ENCODE assay signal across 14 mouse cellular contexts in the genomic region with DNA sequence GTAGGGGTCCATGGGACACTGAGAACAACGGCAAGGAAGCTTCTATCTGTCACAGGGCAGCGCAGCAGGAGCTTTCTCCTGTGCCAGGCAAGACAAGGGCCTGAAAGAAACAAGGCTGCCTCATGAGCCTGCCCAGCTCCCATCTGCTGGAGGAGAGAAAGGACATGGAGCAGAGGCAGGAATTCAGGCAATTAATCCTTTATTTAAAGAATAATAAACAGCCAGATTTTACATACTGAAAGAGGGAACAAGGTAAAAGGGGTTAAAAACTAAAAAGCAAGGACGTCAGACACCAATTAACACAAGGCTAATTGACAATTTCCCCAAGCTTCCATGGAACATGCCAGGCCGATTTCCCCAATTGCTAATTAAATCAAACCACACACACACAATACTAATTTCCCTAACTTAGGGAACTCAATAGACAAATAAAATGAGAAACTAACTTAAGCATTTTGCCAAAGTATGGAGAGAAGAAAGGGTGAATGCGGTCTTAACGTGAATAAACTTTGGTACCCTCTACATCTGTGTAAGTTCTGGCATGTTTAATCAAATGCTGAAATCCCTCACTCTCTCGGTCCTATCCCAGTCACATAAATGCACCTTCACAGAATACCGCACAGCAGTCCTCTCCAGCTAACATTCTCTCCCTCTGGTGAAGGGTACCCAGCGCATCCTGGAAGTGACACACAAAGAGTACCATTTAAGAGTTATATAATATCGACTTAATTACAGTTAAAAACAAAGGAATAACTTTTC.
DNase-seq lines count a peak whose midpoint lies in the region; ATAC-seq and TF ChIP-seq lines count a peak whose summit lies in the region.
"Had no signal": no experiment of that assay in that cellular context is flagged by ENCODE, and none has a peak within 500 bp of the region (broad histone marks: within the 10 kb centered on the region; RNA-seq: fewer than 3 reads in every experiment).

No protein-coding gene starts in this region.

- 84% methylated on average over 10 of the region's 10 CpGs for WGBS in heart, adult 2 months
- WGBS in midbrain, embryonic 12.5 days = 74% methylated on average over 10 of the region's 10 CpGs
- 72% methylated on average over 10 of the region's 10 CpGs for WGBS in midbrain, embryonic 13.5 days
- WGBS in forebrain, embryonic 13.5 days = 23% methylated on average over 10 of the region's 10 CpGs

- no peak overlapping the region for H3K9ac ChIP-seq in heart, adult 2 months (ENCODE audit: low read depth, low read length)
- H3K9ac ChIP-seq in midbrain, embryonic 12.5 days (replicated peaks) = no peak overlapping the region
- H3K9ac ChIP-seq in midbrain, embryonic 13.5 days (replicated peaks) = no peak overlapping the region
- H3K9ac ChIP-seq in forebrain, embryonic 13.5 days = no peak overlapping the region
- H3K9ac ChIP-seq: embryonic facial prominence, embryonic 12.5 days; heart, embryonic 12.5 days; intestine, embryonic 15.5 days had no signal

- H3K27ac ChIP-seq in heart, adult 2 months = no peak overlapping the region
- no peak overlapping the region for H3K27ac ChIP-seq in midbrain, embryonic 12.5 days (replicated peaks)
- H3K27ac ChIP-seq in midbrain, embryonic 13.5 days = no peak overlapping the region
- peak overlapping the region; percentile 66 for H3K27ac ChIP-seq in forebrain, embryonic 13.5 days
- H3K27ac ChIP-seq: embryonic facial prominence, embryonic 12.5 days; intestine, embryonic 15.5 days had no signal

- no peak overlapping the region for H3K4me3 ChIP-seq in heart, adult 2 months
- no peak overlapping the region for H3K4me3 ChIP-seq in midbrain, embryonic 12.5 days
- H3K4me3 ChIP-seq in midbrain, embryonic 13.5 days (replicated peaks) = no peak overlapping the region
- no peak overlapping the region for H3K4me3 ChIP-seq in forebrain, embryonic 13.5 days
- H3K4me3 ChIP-seq: embryonic facial prominence, embryonic 12.5 days; heart, embryonic 12.5 days; intestine, embryonic 15.5 days had no signal

- H3K36me3 ChIP-seq in heart, adult 2 months (ENCODE audit: control insufficient read depth, insufficient read depth, low read length) = no peaks in the 10 kb centered on the region
- H3K36me3 ChIP-seq in midbrain, embryonic 12.5 days = no peaks in the 10 kb centered on the region
- no peaks in the 10 kb centered on the region for H3K36me3 ChIP-seq in midbrain, embryonic 13.5 days
- H3K36me3 ChIP-seq in forebrain, embryonic 13.5 days (ENCODE audit: poor library complexity, severe bottlenecking) = no peaks in the 10 kb centered on the region
- H3K36me3 ChIP-seq: embryonic facial prominence, embryonic 12.5 days; heart, embryonic 12.5 days; intestine, embryonic 15.5 days had no signal

- intact Hi-C loops in heart, adult 2 months (cut with DNase I) = no loop called here

- TF ChIP-seq CTCF in heart, adult 2 months (IDR thresholded peaks at IDR 0.05) = no peak

- H3K4me1 ChIP-seq in heart, adult 2 months (ENCODE audit: control insufficient read depth, insufficient read depth, low read length) = no peaks in the 10 kb centered on the region
- peaks cover 6% of the 10 kb centered on the region; the same call in 1 of the 2 replicates for H3K4me1 ChIP-seq in midbrain, embryonic 12.5 days
- H3K4me1 ChIP-seq in midbrain, embryonic 13.5 days (replicated peaks) = no peaks in the 10 kb centered on the region
- H3K4me1 ChIP-seq in forebrain, embryonic 13.5 days = peaks cover 34% of the 10 kb centered on the region
- H3K4me1 ChIP-seq: embryonic facial prominence, embryonic 12.5 days; intestine, embryonic 15.5 days had no signal

- peak; percentile 62 for DNase-seq in heart, adult 11 months
- DNase-seq in heart, adult 2 months = no peak
- DNase-seq in layer of hippocampus, postnatal 10 days (ENCODE audit: low spot score in 2 of 2) = no peak
- DNase-seq in urinary bladder, postnatal 4 days (ENCODE audit: low spot score in 2 of 2) = no peak
- DNase-seq: adrenal gland, postnatal 10 days; cerebellum, adult 11-12 months; cerebellum, adult 9-10 months; cerebellum, postnatal 25 days had no signal

- H3K9me3 ChIP-seq in midbrain, embryonic 12.5 days = no peaks in the 10 kb centered on the region
- no peaks in the 10 kb centered on the region for H3K9me3 ChIP-seq in midbrain, embryonic 13.5 days
- no peaks in the 10 kb centered on the region for H3K9me3 ChIP-seq in forebrain, embryonic 13.5 days (replicated peaks)
- H3K9me3 ChIP-seq: embryonic facial prominence, embryonic 12.5 days; heart, embryonic 12.5 days; intestine, embryonic 15.5 days had no signal

- no peaks in the 10 kb centered on the region for H3K27me3 ChIP-seq in heart, adult 2 months (ENCODE audit: control insufficient read depth, insufficient read depth, low read length)
- H3K27me3 ChIP-seq in midbrain, embryonic 12.5 days = 0 out of 2 replicates have a peak, but pooled peaks cover 3% of the 10 kb centered on the region
- H3K27me3 ChIP-seq in midbrain, embryonic 13.5 days = no peaks in the 10 kb centered on the region
- H3K27me3 ChIP-seq in forebrain, embryonic 13.5 days = peaks cover 10% of the 10 kb centered on the region; the same call in 1 of the 2 replicates
- H3K27me3 ChIP-seq: embryonic facial prominence, embryonic 12.5 days; heart, embryonic 12.5 days; intestine, embryonic 15.5 days had no signal

- ATAC-seq in midbrain, embryonic 12.5 days (ENCODE audit: low FRiP score, low read depth) = peak; percentile 4; the same call in 1 of the 2 replicates
- no peak for ATAC-seq in midbrain, embryonic 13.5 days
- peak; percentile 87 for ATAC-seq in forebrain, embryonic 13.5 days
- ATAC-seq: intestine, embryonic 15.5 days had no signal

- H3K79me2 ChIP-seq in heart, adult 2 months (replicated peaks; ENCODE audit: control insufficient read depth, insufficient read depth, low read length) = no peaks in the 10 kb centered on the region

- TF ChIP-seq EP300 in heart, adult 2 months (IDR thresholded peaks at IDR 0.05; ENCODE audit: insufficient read depth, low read depth, low read length) = no peak

- TF ChIP-seq POLR2A in heart, adult 2 months (IDR thresholded peaks at IDR 0.05; ENCODE audit: insufficient read depth, low read depth, low read length) = no peak

- no peak overlapping the region for H3K4me2 ChIP-seq in midbrain, embryonic 12.5 days (replicated peaks)
- H3K4me2 ChIP-seq in midbrain, embryonic 13.5 days (replicated peaks) = no peak overlapping the region
- peak overlapping the region; percentile 27 for H3K4me2 ChIP-seq in forebrain, embryonic 13.5 days
- H3K4me2 ChIP-seq: embryonic facial prominence, embryonic 12.5 days; heart, embryonic 12.5 days; intestine, embryonic 15.5 days had no signal
